Mouse (Mus musculus): Measurements from ENCODE around the gene Pygm. TPM values are rescaled to one million over a fixed set of nuclear protein-coding genes. Genes with fewer than 3 reads are reported as not detected.

The Pygm gene
- polyA plus RNA-seq, 1 experiment = 3.7 TPM

GRCm38 (mm10) chr19:6347615-6348014 is 36.6 kb upstream of the Pygm start:
- Histone ChIP-seq H3K27ac (ENCODE audit: control insufficient read depth, insufficient read depth, low read depth, low read length, poor library complexity) (no peak overlapping the region), H3K4me3 (replicated peaks; ENCODE audit: control insufficient read depth, low read depth, low read length) (no peak overlapping the region), H3K4me1 (ENCODE audit: control insufficient read depth, insufficient read depth, low read length) (peaks cover 19% of the 10 kb centered on the region)
- TF ChIP-seq POLR2A (IDR thresholded peaks at IDR 0.05; ENCODE audit: borderline replicate concordance, control insufficient read depth, low read depth, low read length) = no peak
- no peak for TF ChIP-seq CTCF (IDR thresholded peaks at IDR 0.05; ENCODE audit: control insufficient read depth, insufficient read depth, low read length)
- 84% methylated on average over 4 of the region's 4 CpGs for WGBS

- TF ChIP-seq CTCF (IDR thresholded peaks at IDR 0.05; ENCODE audit: control insufficient read depth, insufficient read depth, low read length) = no peak
- TF ChIP-seq POLR2A (IDR thresholded peaks at IDR 0.05; ENCODE audit: borderline replicate concordance, control insufficient read depth, low read depth, low read length) = no peak
- Histone ChIP-seq H3K4me1 (ENCODE audit: control insufficient read depth, insufficient read depth, low read length) (peaks cover 14% of the 10 kb centered on the region), H3K4me3 (replicated peaks; ENCODE audit: control insufficient read depth, low read depth, low read length) (no peak overlapping the region), H3K27ac (ENCODE audit: control insufficient read depth, insufficient read depth, low read depth, low read length, poor library complexity) (no peak overlapping the region; the same call in 1 of the 2 replicates)
- 29% methylated on average over 9 of the region's 9 CpGs for WGBS
Observed at GRCm38 (mm10) chr19:6348717-6349116, 35.5 kb upstream of the Pygm start.

- peak overlapping the region; percentile 17 for H3K27ac ChIP-seq (ENCODE audit: control insufficient read depth, insufficient read depth, low read depth, low read length, poor library complexity)
- H3K4me3 ChIP-seq (replicated peaks; ENCODE audit: control insufficient read depth, low read depth, low read length) = no peak overlapping the region
- WGBS = 12% methylated on average over 14 of the region's 14 CpGs
- peaks cover 14% of the 10 kb centered on the region for H3K4me1 ChIP-seq (ENCODE audit: control insufficient read depth, insufficient read depth, low read length)
- TF ChIP-seq POLR2A (IDR thresholded peaks at IDR 0.05; ENCODE audit: borderline replicate concordance, control insufficient read depth, low read depth, low read length) (no peak), CTCF (IDR thresholded peaks at IDR 0.05; ENCODE audit: control insufficient read depth, insufficient read depth, low read length) (no peak)
Observed at GRCm38 (mm10) chr19:6349215-6349983, 34.8 kb upstream of the Pygm start.

- Histone ChIP-seq H3K4me1 (ENCODE audit: control insufficient read depth, insufficient read depth, low read length) (peaks cover 9% of the 10 kb centered on the region), H3K4me3 (replicated peaks; ENCODE audit: control insufficient read depth, low read depth, low read length) (no peak overlapping the region), H3K27ac (ENCODE audit: control insufficient read depth, insufficient read depth, low read depth, low read length, poor library complexity) (peak overlapping the region; percentile 12; the same call in 1 of the 2 replicates)
- TF ChIP-seq POLR2A (IDR thresholded peaks at IDR 0.05; ENCODE audit: borderline replicate concordance, control insufficient read depth, low read depth, low read length) = no peak
- no peak for TF ChIP-seq CTCF (IDR thresholded peaks at IDR 0.05; ENCODE audit: control insufficient read depth, insufficient read depth, low read length)
- WGBS = 66% methylated on average over 14 of the region's 14 CpGs
Observed at GRCm38 (mm10) chr19:6351431-6352106, 32.6 kb upstream of the Pygm start.

- Histone ChIP-seq H3K4me1 (ENCODE audit: control insufficient read depth, insufficient read depth, low read length) (peaks cover 7% of the 10 kb centered on the region), H3K4me3 (replicated peaks; ENCODE audit: control insufficient read depth, low read depth, low read length) (no peak overlapping the region), H3K27ac (ENCODE audit: control insufficient read depth, insufficient read depth, low read depth, low read length, poor library complexity) (peak overlapping the region; percentile 27; the same call in 1 of the 2 replicates)
- 12% methylated on average over 2 of the region's 2 CpGs for WGBS
- no peak for TF ChIP-seq CTCF (IDR thresholded peaks at IDR 0.05; ENCODE audit: control insufficient read depth, insufficient read depth, low read length)
- no peak for TF ChIP-seq POLR2A (IDR thresholded peaks at IDR 0.05; ENCODE audit: borderline replicate concordance, control insufficient read depth, low read depth, low read length)
Observed at GRCm38 (mm10) chr19:6352107-6352505, 32.1 kb upstream of the Pygm start.

GRCm38 (mm10) chr19:6354030-6354429 is 30.2 kb upstream of the Pygm start:
- WGBS = 89% methylated on average over 7 of the region's 7 CpGs
- Histone ChIP-seq H3K27ac (ENCODE audit: control insufficient read depth, insufficient read depth, low read depth, low read length, poor library complexity) (no peak overlapping the region), H3K4me3 (replicated peaks; ENCODE audit: control insufficient read depth, low read depth, low read length) (no peak overlapping the region)

GRCm38 (mm10) chr19:6361291-6361690 is 22.9 kb upstream of the Pygm start:
- Histone ChIP-seq H3K27ac (ENCODE audit: control insufficient read depth, insufficient read depth, low read depth, low read length, poor library complexity) (no peak overlapping the region), H3K4me1 (ENCODE audit: control insufficient read depth, insufficient read depth, low read length) (no peaks in the 10 kb centered on the region; the same call in 1 of the 2 replicates), H3K4me3 (replicated peaks; ENCODE audit: control insufficient read depth, low read depth, low read length) (no peak overlapping the region)
- TF ChIP-seq CTCF (IDR thresholded peaks at IDR 0.05; ENCODE audit: control insufficient read depth, insufficient read depth, low read length) (no peak), POLR2A (IDR thresholded peaks at IDR 0.05; ENCODE audit: borderline replicate concordance, control insufficient read depth, low read depth, low read length) (no peak)
- WGBS = 86% methylated on average over 3 of the region's 3 CpGs

More at GRCm38 (mm10) chr19:6354030-6354429, 30.2 kb upstream of the Pygm start:
- TF ChIP-seq POLR2A (IDR thresholded peaks at IDR 0.05; ENCODE audit: borderline replicate concordance, control insufficient read depth, low read depth, low read length) (no peak), CTCF (IDR thresholded peaks at IDR 0.05; ENCODE audit: control insufficient read depth, insufficient read depth, low read length) (no peak)
- H3K4me1 ChIP-seq (ENCODE audit: control insufficient read depth, insufficient read depth, low read length) = peaks cover 5% of the 10 kb centered on the region

GRCm38 (mm10) chr19:6363091-6363410 is 21.1 kb upstream of the Pygm start:
- Histone ChIP-seq H3K4me3 (replicated peaks; ENCODE audit: control insufficient read depth, low read depth, low read length) (peak overlapping the region; percentile 92), H3K27ac (ENCODE audit: control insufficient read depth, insufficient read depth, low read depth, low read length, poor library complexity) (peak overlapping the region; percentile 68), H3K4me1 (ENCODE audit: control insufficient read depth, insufficient read depth, low read length) (no peaks in the 10 kb centered on the region; the same call in 1 of the 2 replicates)
- WGBS = 0% methylated on average over 11 of the region's 11 CpGs
- TF ChIP-seq POLR2A (IDR thresholded peaks at IDR 0.05; ENCODE audit: borderline replicate concordance, control insufficient read depth, low read depth, low read length) = no peak
- TF ChIP-seq CTCF (IDR thresholded peaks at IDR 0.05; ENCODE audit: control insufficient read depth, insufficient read depth, low read length) = no peak

Data from bone marrow, adult 2 months (tissue).